Mouse (Mus musculus): ENCODE results near the gene Gm20869. TPM values are rescaled to one million over a fixed set of nuclear protein-coding genes. Genes with fewer than 3 reads are reported as not detected.
"Not testable (repeated sequence)": the region's sequence is repeated elsewhere in the genome, so short reads cannot be mapped to it uniquely, and the experiment has no call there.

Gm20869 gene
- not detected in 2 replicates for polyA plus RNA-seq (2015; fragmentation: Nextera tagmentation; extraction: Ambion mirVana)

DNA sequence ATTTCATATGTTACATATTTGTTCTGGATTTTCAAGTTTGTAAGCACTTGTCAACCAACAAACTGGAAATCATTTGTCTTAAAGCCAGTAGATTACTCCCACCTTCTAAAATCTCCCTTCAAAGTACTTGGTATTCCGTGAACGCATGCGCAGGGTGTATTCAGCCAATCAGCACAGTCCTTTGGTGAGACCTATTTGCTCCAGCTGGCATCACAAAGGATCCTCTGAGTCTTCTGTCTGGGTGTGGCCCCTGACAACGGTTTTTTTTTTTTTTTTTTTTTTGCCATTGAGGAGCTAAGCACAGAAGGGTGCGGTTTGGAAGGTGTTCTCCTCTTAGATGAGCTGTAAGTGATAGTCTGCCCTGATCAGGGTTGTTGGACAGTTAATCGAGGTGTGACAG, at the start of gene Gm20869:
Gene Gm20869 (plus strand): TSS at position 301 of the 400 bp plus-strand sequence.
- no CpG with 5 or more reads among the region's 6 CpGs for WGBS
- H3K27me3 ChIP-seq; ATAC-seq (ENCODE audit: insufficient number of reproducible peaks, low FRiP score, low TSS enrichment, low read depth); H3K9ac ChIP-seq; H3K4me3 ChIP-seq; H3K36me3 ChIP-seq; H3K9me3 ChIP-seq; H3K4me2 ChIP-seq; H3K4me1 ChIP-seq; H3K27ac ChIP-seq: not testable (repeated sequence)

Other genes with a start within 250 kb of the Gm20869 start
- gene Gm20870, start 222.6 kb downstream of the Gm20869 start, polyA plus RNA-seq (2015; fragmentation: Nextera tagmentation; extraction: Ambion mirVana), result not detected in 2 replicates